Mouse (Mus musculus) hindbrain, embryonic 16.5 days (tissue): ENCODE measurements around the gene Gp5. TPM values are rescaled to one million over a fixed set of nuclear protein-coding genes. Genes with fewer than 3 reads are reported as not detected.

Experiments
- ATAC-seq: fragments of 200-750 bp; cut with Nextera tagmentation; 2 replicates; pipeline ENCODE4 v1.8.0; 2017; ENCODE audit warnings: moderate TSS enrichment, moderate library complexity
- H3K27ac ChIP-seq: fragments of 300-500 bp; sonication (generic); 2 replicates; pipeline ENCODE4 v1.5.1; 2014; ENCODE audit warnings: low read depth, mild to moderate bottlenecking, control low read depth, low read length, moderate library complexity
- H3K27me3 ChIP-seq: fragments of 300-500 bp; sonication (generic); replicated peaks from 2 replicates; pipeline ENCODE4 v1.6.1; 2014; ENCODE audit warnings: low read length; ENCODE audit not compliant: control insufficient read depth, insufficient read depth
- H3K36me3 ChIP-seq: fragments of 300-500 bp; sonication (generic); 2 replicates; pipeline ENCODE4 v1.6.1; 2014; ENCODE audit warnings: mild to moderate bottlenecking, low read length, moderate library complexity, mixed read lengths; ENCODE audit not compliant: control insufficient read depth, insufficient read depth
- H3K4me1 ChIP-seq: fragments of 300-500 bp; sonication (generic); 2 replicates; pipeline ENCODE4 v1.6.1; 2014; ENCODE audit warnings: low read depth, low read length; ENCODE audit not compliant: control insufficient read depth, insufficient read depth
- H3K4me2 ChIP-seq: fragments of 300-500 bp; sonication (generic); 2 replicates; pipeline ENCODE4 v1.6.1; 2014; ENCODE audit warnings: mild to moderate bottlenecking, low read length, control low read depth, moderate library complexity
- H3K4me3 ChIP-seq: fragments of 300-500 bp; sonication (generic); 2 replicates; pipeline ENCODE4 v1.5.1; 2014; ENCODE audit warnings: mild to moderate bottlenecking, low read length, control low read depth, moderate library complexity
- H3K9ac ChIP-seq: fragments of 300-500 bp; sonication (generic); 2 replicates; pipeline ENCODE4 v1.6.1; 2014; ENCODE audit warnings: low read depth, mild to moderate bottlenecking, control low read depth, low read length, moderate library complexity
- H3K9me3 ChIP-seq: fragments of 300-500 bp; sonication (generic); 2 replicates; pipeline ENCODE4 v1.6.1; 2014; ENCODE audit warnings: mild to moderate bottlenecking, low read length, moderate library complexity; ENCODE audit not compliant: control insufficient read depth
- WGBS: fragments of 180-500 bp; shearing (Covaris S2); extraction: QIAGEN DNeasy Blood & Tissue Kit; methylation state at CpG from one replicate; pipeline ENCODE4 v1.1.7; 2014; 5-methylcytosine and 5-hydroxymethylcytosine counted together
- polyA plus RNA-seq: library from polyadenylated mRNA; unstranded; fragments of >200 nt; fragmentation: Nextera tagmentation; extraction: Ambion mirVana; gene quantifications from 2 replicates; pipeline ENCODE4 v1.2.1, GENCODE M21; 2015

The Gp5 gene
- polyA plus RNA-seq, 1 experiment from 2014 or later, result 0.55 TPM

DNA sequence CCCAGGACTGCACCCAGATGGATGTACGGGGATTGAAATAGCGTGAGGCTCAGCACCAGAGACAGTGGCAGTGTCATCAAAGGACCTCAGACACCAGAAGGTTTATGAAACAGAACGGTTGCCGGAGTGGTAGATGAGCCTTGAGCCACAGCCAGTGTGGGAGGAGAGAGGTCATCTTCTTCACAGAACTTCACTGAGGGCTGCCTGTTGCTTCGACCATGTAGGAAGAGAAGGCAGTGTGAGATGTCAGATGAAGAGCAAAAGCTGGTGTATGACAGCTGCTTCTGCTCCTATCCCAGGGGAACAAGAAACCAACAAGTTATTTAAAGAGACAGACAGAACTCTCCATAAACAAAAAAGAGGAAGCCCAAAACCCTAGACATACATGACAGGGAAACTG lies 6.3 kb downstream of the Gp5 start:
- no peak overlapping the region for H3K9ac ChIP-seq
- ATAC-seq, result no peak
- H3K4me1 ChIP-seq, result peaks cover 9% of the 10 kb centered on the region
- no peak overlapping the region for H3K4me3 ChIP-seq
- no peaks in the 10 kb centered on the region for H3K9me3 ChIP-seq
- peaks cover 11% of the 10 kb centered on the region for H3K27me3 ChIP-seq
- no peaks in the 10 kb centered on the region for H3K36me3 ChIP-seq
- WGBS, result 72% methylated on average over 5 of the region's 5 CpGs
- H3K4me2 ChIP-seq, result no peak overlapping the region
- no peak overlapping the region for H3K27ac ChIP-seq

DNA sequence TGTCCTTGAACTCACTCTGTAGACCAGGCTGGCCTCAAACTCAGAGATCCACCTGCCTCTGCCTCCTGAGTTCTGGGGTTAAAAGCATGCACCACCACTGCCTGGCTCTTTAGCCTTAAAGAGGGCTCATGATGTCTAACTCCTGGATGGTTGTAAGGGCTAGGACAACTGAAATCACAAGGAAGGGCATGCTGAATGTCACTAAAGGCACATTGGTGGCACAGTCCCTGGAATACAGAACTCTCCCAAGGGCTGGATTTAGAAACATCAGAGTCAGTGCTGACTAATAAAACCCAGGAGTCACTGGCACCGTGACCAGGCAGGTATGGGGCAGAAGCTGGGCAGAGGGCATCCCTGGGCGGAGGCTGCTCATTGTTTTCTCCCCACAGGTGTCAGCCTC lies 7.2 kb downstream of the Gp5 start:
- Histone ChIP-seq H3K36me3 (no peaks in the 10 kb centered on the region), H3K27ac (no peak overlapping the region), H3K27me3 (peaks cover 11% of the 10 kb centered on the region), H3K9me3 (no peaks in the 10 kb centered on the region), H3K4me3 (no peak overlapping the region), H3K4me1 (peaks cover 6% of the 10 kb centered on the region), H3K9ac (no peak overlapping the region), H3K4me2 (no peak overlapping the region)
- 92% methylated on average over 2 of the region's 2 CpGs for WGBS
- no peak for ATAC-seq

DNA sequence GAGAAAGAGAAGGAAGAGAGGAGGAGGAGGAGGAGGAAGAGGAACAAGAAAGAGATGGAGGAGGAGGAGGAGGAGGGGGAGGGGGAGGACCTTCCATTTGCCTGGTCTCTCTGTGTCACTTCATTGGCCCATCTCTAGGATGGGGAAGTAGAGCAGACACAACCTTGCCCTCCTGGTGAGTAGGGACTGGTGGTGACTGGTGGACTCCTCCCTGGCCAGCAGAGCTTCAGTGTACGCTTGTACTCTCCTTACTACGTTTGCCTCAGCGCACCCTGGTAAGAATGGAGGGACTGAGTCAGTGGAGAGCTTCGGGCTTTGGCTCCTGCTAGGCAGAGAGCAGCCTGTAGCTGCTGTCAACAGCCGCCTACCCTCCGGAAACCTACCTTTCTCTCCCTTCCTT lies 7.9 kb downstream of the Gp5 start:
- 79% methylated on average over 6 of the region's 6 CpGs for WGBS
- H3K4me2 ChIP-seq, result no peak overlapping the region
- H3K9ac ChIP-seq, result no peak overlapping the region
- peaks cover 6% of the 10 kb centered on the region for H3K27me3 ChIP-seq
- H3K36me3 ChIP-seq, result no peaks in the 10 kb centered on the region
- no peaks in the 10 kb centered on the region for H3K4me1 ChIP-seq
- no peaks in the 10 kb centered on the region for H3K9me3 ChIP-seq
- H3K4me3 ChIP-seq, result no peak overlapping the region
- no peak for ATAC-seq
- no peak overlapping the region for H3K27ac ChIP-seq

DNA sequence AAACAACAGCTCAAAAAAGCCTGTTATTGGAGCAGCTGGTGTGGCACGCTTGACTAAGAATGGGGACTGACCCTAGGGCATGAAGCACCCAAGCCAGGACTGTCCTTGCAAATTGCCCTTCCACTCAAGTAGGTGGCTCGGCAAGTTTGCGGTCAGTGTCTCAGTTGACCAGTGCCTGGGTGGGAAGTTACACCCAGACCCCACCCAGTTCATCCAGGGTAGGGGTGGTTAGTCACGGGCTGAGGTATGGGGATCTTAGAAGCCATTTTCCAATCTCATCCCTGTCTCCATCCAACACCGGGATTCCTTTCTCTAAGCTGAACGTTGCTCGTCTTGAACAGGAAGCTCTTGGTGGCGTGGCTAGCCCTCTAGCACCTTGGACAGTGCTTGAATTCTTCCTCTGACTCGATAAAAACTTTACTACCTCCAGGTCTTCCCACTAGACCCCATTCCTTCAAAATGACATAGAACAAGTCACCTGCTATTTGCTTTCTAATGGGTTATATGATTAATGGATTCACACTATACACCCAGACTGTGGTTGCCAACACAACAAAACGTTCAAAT lies 10.8 kb downstream of the Gp5 start:
- no peak for ATAC-seq
- H3K4me1 ChIP-seq, result no peaks in the 10 kb centered on the region
- no peak overlapping the region for H3K4me3 ChIP-seq
- no peaks in the 10 kb centered on the region for H3K36me3 ChIP-seq
- H3K27me3 ChIP-seq, result no peaks in the 10 kb centered on the region; the same call in 1 of the 2 replicates
- H3K27ac ChIP-seq, result no peak overlapping the region
- 78% methylated on average over 10 of the region's 10 CpGs for WGBS
- no peak overlapping the region for H3K9ac ChIP-seq
- no peaks in the 10 kb centered on the region for H3K9me3 ChIP-seq
- H3K4me2 ChIP-seq, result no peak overlapping the region

DNA sequence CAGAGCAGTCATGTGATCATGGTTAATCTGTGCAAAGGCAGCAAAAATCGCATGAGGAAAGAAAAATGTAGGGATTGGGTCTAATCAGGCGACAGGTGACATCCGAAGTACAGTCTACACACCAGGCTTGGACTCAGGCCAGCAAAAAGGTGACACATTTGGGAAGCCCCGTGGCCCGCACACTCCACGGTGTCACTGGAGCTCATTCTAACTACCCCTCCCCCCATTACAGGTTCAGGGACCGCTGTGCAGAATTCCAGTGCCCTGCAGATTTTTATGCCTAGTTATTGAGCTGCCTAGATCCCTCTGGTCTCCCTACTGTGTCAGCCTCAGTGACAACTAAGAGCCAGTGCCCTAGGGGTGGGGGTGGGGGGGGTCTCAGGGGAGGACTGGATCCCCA lies 13.1 kb downstream of the Gp5 start:
- no peak for ATAC-seq
- 93% methylated on average over 7 of the region's 7 CpGs for WGBS
- Histone ChIP-seq H3K27me3 (no peaks in the 10 kb centered on the region; the same call in 1 of the 2 replicates), H3K9ac (no peak overlapping the region), H3K4me1 (no peaks in the 10 kb centered on the region), H3K27ac (no peak overlapping the region), H3K36me3 (no peaks in the 10 kb centered on the region), H3K9me3 (no peaks in the 10 kb centered on the region), H3K4me3 (no peak overlapping the region), H3K4me2 (no peak overlapping the region)

DNA sequence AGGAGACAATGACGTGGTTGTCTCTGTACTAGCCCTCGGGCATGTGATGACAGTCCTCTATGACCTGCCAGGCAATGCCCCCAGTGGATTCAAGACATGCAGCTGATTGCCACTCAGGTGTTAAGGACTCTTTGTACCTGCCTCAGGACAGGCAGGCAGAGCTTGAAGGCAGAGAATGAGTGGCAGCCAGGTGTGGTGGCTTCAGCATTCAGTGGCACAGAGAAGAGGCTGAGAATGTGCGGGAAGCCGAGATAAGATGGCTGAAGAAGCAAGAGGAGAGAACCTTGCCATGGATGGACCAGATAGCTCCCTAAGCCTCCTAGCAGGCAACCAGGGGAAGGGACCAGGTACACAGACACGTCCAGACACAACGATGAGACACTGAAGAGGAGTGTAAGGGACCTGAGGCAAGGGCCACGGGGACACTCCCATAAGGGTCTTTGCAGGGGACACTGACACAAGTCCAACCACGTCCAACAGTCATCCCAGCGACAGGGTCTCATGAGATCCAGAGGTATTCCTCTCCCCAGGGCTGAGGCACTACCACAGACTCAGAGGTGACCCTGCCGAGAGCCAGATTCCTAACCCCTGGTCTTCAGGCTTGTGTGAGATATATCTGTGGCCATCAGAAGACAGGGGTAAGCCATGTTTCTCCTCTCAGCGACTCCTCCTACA lies 13.8 kb downstream of the Gp5 start:
- no peak for ATAC-seq

DNA sequence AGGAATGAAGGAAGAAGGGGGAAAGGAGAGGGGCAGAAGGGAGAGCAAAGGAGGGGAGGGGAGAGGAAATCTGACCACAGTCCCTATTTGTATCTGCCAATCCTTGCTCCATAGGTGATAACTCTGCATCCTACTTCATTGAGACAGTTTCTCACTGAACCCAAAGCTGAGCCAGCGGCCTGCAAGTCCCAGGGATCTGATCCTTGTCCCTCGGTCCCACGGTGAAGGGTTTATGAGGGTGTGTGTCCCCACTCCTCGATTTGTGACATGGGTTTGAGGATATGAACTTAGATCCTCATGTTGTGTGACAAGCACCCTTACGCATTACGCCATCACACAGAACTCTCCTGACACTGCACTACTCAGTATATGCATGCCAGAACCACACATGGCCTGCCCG lies 15.5 kb downstream of the Gp5 start:
- WGBS, result 95% methylated on average over 7 of the region's 7 CpGs
- ATAC-seq, result no peak

More for the DNA sequence above, 13.8 kb downstream of the Gp5 start:
- Histone ChIP-seq H3K36me3 (no peaks in the 10 kb centered on the region), H3K9me3 (no peaks in the 10 kb centered on the region), H3K4me2 (no peak overlapping the region), H3K4me3 (no peak overlapping the region), H3K27me3 (no peaks in the 10 kb centered on the region; the same call in 1 of the 2 replicates), H3K9ac (no peak overlapping the region), H3K27ac (no peak overlapping the region), H3K4me1 (no peaks in the 10 kb centered on the region)
- WGBS, result 91% methylated on average over 11 of the region's 11 CpGs

DNA sequence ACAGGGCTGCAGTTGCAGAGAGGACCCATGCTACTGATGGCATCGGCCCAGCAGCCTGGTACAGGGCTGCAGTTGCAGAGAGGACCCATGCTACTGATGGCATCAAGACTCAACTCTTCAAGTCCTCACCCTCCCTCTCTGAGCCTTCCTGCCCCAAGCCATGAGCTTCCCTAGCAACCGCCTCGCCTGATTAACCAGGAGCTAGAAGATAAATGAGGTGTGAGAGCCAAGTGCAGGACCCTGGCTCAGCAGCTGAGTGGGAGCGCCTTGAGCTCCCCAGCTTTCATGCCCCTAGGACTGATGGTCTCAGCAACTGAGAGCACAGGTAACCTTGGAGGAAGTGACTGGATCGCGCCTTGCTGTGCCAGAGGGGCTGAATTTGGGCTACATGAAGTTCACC lies 20.1 kb downstream of the Gp5 start:
- H3K36me3 ChIP-seq, result no peaks in the 10 kb centered on the region
- H3K27me3 ChIP-seq, result no peaks in the 10 kb centered on the region; the same call in none of the 2 replicates
- WGBS, result 59% methylated on average over 6 of the region's 6 CpGs
- H3K9me3 ChIP-seq, result no peaks in the 10 kb centered on the region
- peak; percentile 58 for ATAC-seq
- H3K27ac ChIP-seq, result no peak overlapping the region
- H3K4me1 ChIP-seq, result peaks cover 5% of the 10 kb centered on the region
- no peak overlapping the region for H3K9ac ChIP-seq
- H3K4me2 ChIP-seq, result no peak overlapping the region
- no peak overlapping the region for H3K4me3 ChIP-seq

More for the DNA sequence above, 15.5 kb downstream of the Gp5 start:
- Histone ChIP-seq H3K36me3 (no peaks in the 10 kb centered on the region), H3K4me1 (peaks cover 5% of the 10 kb centered on the region), H3K27ac (no peak overlapping the region), H3K9me3 (no peaks in the 10 kb centered on the region), H3K4me2 (no peak overlapping the region), H3K27me3 (no peaks in the 10 kb centered on the region; the same call in 1 of the 2 replicates), H3K9ac (no peak overlapping the region), H3K4me3 (no peak overlapping the region)

DNA sequence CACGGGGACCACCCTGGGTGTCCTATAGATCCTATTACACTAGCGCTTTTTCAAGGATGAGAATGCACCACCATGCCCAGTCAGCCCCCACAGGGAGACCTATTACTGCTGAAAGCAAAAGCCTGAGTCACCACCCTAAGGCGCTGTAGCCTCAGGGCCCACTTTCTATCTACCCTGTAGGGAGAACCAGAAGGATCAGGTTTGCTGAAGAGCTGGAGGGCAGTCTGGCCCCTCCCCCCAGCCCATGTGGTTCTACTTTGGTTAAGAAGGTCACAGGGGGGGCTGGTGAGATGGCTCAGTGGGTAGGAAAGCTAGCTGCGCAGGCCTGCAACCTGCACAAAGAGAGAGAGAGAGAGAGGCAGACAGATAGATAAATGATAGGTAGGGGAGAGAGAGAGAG lies 24.9 kb downstream of the Gp5 start:
- H3K9me3 ChIP-seq, result no peaks in the 10 kb centered on the region
- peaks cover 22% of the 10 kb centered on the region for H3K27me3 ChIP-seq
- no peaks in the 10 kb centered on the region for H3K36me3 ChIP-seq
- ATAC-seq, result no peak
- WGBS, result 63% methylated on average over 4 of the region's 4 CpGs
- H3K4me2 ChIP-seq, result no peak overlapping the region
- H3K4me1 ChIP-seq, result peaks cover 12% of the 10 kb centered on the region
- no peak overlapping the region for H3K9ac ChIP-seq
- H3K27ac ChIP-seq, result no peak overlapping the region
- H3K4me3 ChIP-seq, result no peak overlapping the region
